Mouse (Mus musculus): ENCODE measurements at regions not wholly inside any gene's neighbourhood (a gene's known extent, or its start where the extent isn't known, plus 50 kb on each side); places are given as distances from the start of the nearest gene placed in this dataset.

- no peak overlapping the region for H3K9ac ChIP-seq (replicated peaks; ENCODE audit: low read depth, low read length)
- WGBS: 61% methylated on average over 2 of the region's 2 CpGs
- no peak for DNase-seq (ENCODE audit: low spot score)
- H3K27me3 ChIP-seq (ENCODE audit: control insufficient read depth, insufficient read depth, low read length): no peaks in the 10 kb centered on the region
- no peaks in the 10 kb centered on the region for H3K36me3 ChIP-seq (replicated peaks; ENCODE audit: control insufficient read depth, insufficient read depth, low read length)
- TF ChIP-seq CTCF (IDR thresholded peaks at IDR 0.05; ENCODE audit: low read depth): no peak
- TF ChIP-seq EP300 (IDR thresholded peaks at IDR 0.05; ENCODE audit: low read depth): no peak
- no peak overlapping the region for H3K27ac ChIP-seq (ENCODE audit: low read depth)
- H3K4me2 ChIP-seq (ENCODE audit: low read depth, low read length): no peak overlapping the region
- ATAC-seq (ENCODE audit: insufficient read depth, low read depth): no peak
- no peak overlapping the region for H3K4me3 ChIP-seq (ENCODE audit: low read depth, low read length)
- H3K4me1 ChIP-seq (ENCODE audit: control insufficient read depth, insufficient read depth): no peaks in the 10 kb centered on the region
- H3K9me3 ChIP-seq (replicated peaks; ENCODE audit: control insufficient read depth, low read length): no peaks in the 10 kb centered on the region
Observed at GRCm38 (mm10) chr9:26493740-26494139, 239.8 kb upstream of the B3gat1 start.

- H3K9ac ChIP-seq (replicated peaks; ENCODE audit: low read depth, low read length): no peak overlapping the region
- H3K9me3 ChIP-seq (replicated peaks; ENCODE audit: control insufficient read depth, low read length): no peaks in the 10 kb centered on the region
- DNase-seq (ENCODE audit: low spot score) (no peak), ATAC-seq (ENCODE audit: insufficient read depth, low read depth) (no peak)
- H3K4me2 ChIP-seq (ENCODE audit: low read depth, low read length): no peak overlapping the region
- H3K27ac ChIP-seq (ENCODE audit: low read depth): no peak overlapping the region
- TF ChIP-seq CTCF (IDR thresholded peaks at IDR 0.05; ENCODE audit: low read depth): no peak
- no peak for TF ChIP-seq EP300 (IDR thresholded peaks at IDR 0.05; ENCODE audit: low read depth)
- no peaks in the 10 kb centered on the region for H3K4me1 ChIP-seq (ENCODE audit: control insufficient read depth, insufficient read depth)
- no peak overlapping the region for H3K4me3 ChIP-seq (ENCODE audit: low read depth, low read length)
- WGBS: 52% methylated on average over 1 of the region's 1 CpGs
- H3K27me3 ChIP-seq (ENCODE audit: control insufficient read depth, insufficient read depth, low read length): no peaks in the 10 kb centered on the region
- no peaks in the 10 kb centered on the region for H3K36me3 ChIP-seq (replicated peaks; ENCODE audit: control insufficient read depth, insufficient read depth, low read length)
Observed at GRCm38 (mm10) chr9:26502027-26502426, 231.5 kb upstream of the B3gat1 start.

GRCm38 (mm10) chr9:26505941-26506340 lies 227.6 kb upstream of the B3gat1 start:
- WGBS: 79% methylated on average over 2 of the region's 2 CpGs
- Histone ChIP-seq H3K9ac (replicated peaks; ENCODE audit: low read depth, low read length) (no peak overlapping the region), H3K36me3 (replicated peaks; ENCODE audit: control insufficient read depth, insufficient read depth, low read length) (no peaks in the 10 kb centered on the region), H3K4me3 (ENCODE audit: low read depth, low read length) (no peak overlapping the region), H3K4me2 (ENCODE audit: low read depth, low read length) (no peak overlapping the region), H3K27me3 (ENCODE audit: control insufficient read depth, insufficient read depth, low read length) (no peaks in the 10 kb centered on the region), H3K9me3 (replicated peaks; ENCODE audit: control insufficient read depth, low read length) (no peaks in the 10 kb centered on the region), H3K4me1 (ENCODE audit: control insufficient read depth, insufficient read depth) (no peaks in the 10 kb centered on the region), H3K27ac (ENCODE audit: low read depth) (no peak overlapping the region)
- no peak for ATAC-seq (ENCODE audit: insufficient read depth, low read depth)
- TF ChIP-seq EP300 (IDR thresholded peaks at IDR 0.05; ENCODE audit: low read depth) (no peak), CTCF (IDR thresholded peaks at IDR 0.05; ENCODE audit: low read depth) (no peak)
- DNase-seq (ENCODE audit: low spot score): no peak

GRCm38 (mm10) chr9:26518651-26519050 lies 214.9 kb upstream of the B3gat1 start:
- Histone ChIP-seq H3K4me3 (ENCODE audit: low read depth, low read length) (no peak overlapping the region), H3K9me3 (replicated peaks; ENCODE audit: control insufficient read depth, low read length) (no peaks in the 10 kb centered on the region), H3K27me3 (ENCODE audit: control insufficient read depth, insufficient read depth, low read length) (no peaks in the 10 kb centered on the region), H3K9ac (replicated peaks; ENCODE audit: low read depth, low read length) (no peak overlapping the region), H3K4me2 (ENCODE audit: low read depth, low read length) (no peak overlapping the region), H3K36me3 (replicated peaks; ENCODE audit: control insufficient read depth, insufficient read depth, low read length) (no peaks in the 10 kb centered on the region), H3K4me1 (ENCODE audit: control insufficient read depth, insufficient read depth) (peaks cover 12% of the 10 kb centered on the region; the same call in 1 of the 2 replicates), H3K27ac (ENCODE audit: low read depth) (no peak overlapping the region)
- WGBS: 60% methylated on average over 2 of the region's 2 CpGs
- ATAC-seq (ENCODE audit: insufficient read depth, low read depth): no peak
- no peak for TF ChIP-seq EP300 (IDR thresholded peaks at IDR 0.05; ENCODE audit: low read depth)
- TF ChIP-seq CTCF (IDR thresholded peaks at IDR 0.05; ENCODE audit: low read depth): no peak
- no peak for DNase-seq (ENCODE audit: low spot score)

GRCm38 (mm10) chr9:26519581-26520501 lies 213.7 kb upstream of the B3gat1 start:
- no peaks in the 10 kb centered on the region for H3K27me3 ChIP-seq (ENCODE audit: control insufficient read depth, insufficient read depth, low read length)
- TF ChIP-seq CTCF (IDR thresholded peaks at IDR 0.05; ENCODE audit: low read depth): no peak
- no peak for TF ChIP-seq EP300 (IDR thresholded peaks at IDR 0.05; ENCODE audit: low read depth)
- no peak for ATAC-seq (ENCODE audit: insufficient read depth, low read depth)
- WGBS: 35% methylated on average over 5 of the region's 5 CpGs
- no peaks in the 10 kb centered on the region for H3K9me3 ChIP-seq (replicated peaks; ENCODE audit: control insufficient read depth, low read length)
- peaks cover 12% of the 10 kb centered on the region; the same call in 1 of the 2 replicates for H3K4me1 ChIP-seq (ENCODE audit: control insufficient read depth, insufficient read depth)
- DNase-seq (ENCODE audit: low spot score): no peak
- H3K4me3 ChIP-seq (ENCODE audit: low read depth, low read length): no peak overlapping the region
- no peak overlapping the region for H3K27ac ChIP-seq (ENCODE audit: low read depth)
- H3K4me2 ChIP-seq (ENCODE audit: low read depth, low read length): no peak overlapping the region
- no peaks in the 10 kb centered on the region for H3K36me3 ChIP-seq (replicated peaks; ENCODE audit: control insufficient read depth, insufficient read depth, low read length)
- H3K9ac ChIP-seq (replicated peaks; ENCODE audit: low read depth, low read length): no peak overlapping the region
